Mouse (Mus musculus): Measurements from ENCODE around the gene Tle3.

Tle3 gene

GRCm38 (mm10) chr9:61358933-61359332 is 13.2 kb upstream of the Tle3 start:
- DNase-seq (ENCODE audit: low spot score in 2 of 2): no peak

DNA sequence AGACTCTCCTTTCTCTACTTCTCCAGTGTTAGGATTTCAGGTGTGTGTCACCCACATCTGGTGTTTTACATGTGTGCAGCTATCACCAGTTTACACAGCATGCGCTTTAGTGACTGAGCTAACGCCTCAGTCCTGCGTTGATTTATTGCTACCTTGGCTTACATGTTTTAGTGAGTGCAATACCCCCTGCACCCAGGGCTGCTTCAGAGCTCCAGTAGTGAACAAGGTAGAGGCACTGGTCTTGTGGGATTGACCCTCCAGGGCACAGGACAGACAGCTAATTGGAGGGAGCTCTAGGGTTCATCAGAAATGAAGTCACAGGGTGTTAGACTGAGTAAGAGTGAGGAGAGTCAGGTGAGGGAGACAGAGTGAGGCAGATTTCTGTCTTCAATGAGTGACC is 12.4 kb upstream of the Tle3 start:
- no peak for DNase-seq (ENCODE audit: low spot score in 2 of 2)

- DNase-seq (ENCODE audit: low spot score in 2 of 2): no peak
Measured at GRCm38 (mm10) chr9:61360163-61360562, 12.0 kb upstream of the Tle3 start.

DNA sequence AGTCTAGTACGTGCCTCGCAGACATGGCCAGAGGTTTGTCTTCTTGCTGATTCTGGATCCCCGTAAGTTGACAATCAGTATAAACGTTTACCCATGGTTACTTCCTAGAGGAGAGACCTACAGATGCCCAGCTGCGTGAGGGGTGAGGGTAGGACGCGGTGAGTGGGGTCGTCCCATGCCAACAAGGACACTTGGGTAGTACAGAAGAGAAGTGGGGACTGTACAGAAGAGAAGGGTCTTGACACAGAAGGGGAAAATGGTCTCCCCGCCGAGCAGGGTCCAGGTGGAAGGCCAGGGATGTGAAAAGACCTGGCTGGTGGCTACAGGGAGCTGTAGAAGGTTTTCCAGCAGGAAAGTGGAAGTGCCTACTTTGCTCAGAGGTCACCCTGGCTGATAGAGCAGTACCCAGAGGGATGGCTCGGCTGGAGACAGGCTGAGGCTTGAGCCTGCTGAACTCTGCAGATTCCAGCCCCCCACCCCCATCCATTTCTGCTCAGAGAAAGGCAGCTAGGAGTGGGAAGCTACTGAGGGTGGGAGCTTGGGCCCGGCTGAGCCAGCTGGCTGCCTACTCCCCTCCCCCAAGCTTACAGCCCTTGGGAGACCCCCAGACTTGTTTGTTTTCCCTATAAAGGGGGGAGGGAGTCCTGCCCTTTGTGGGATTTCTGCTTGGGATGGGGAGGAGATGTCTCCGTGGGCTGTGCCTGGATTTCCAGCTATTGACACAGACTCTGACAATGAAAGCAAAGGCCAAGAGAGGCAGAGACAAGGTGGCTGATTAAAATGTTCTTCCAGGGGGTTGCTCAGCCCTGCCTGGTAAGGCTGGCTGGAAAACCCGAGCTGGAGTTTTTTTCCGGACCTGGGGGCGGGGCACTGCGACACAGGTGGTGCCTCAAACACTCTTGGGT is 11.2 kb upstream of the Tle3 start:
- no peak for DNase-seq (ENCODE audit: low spot score in 2 of 2)

DNA sequence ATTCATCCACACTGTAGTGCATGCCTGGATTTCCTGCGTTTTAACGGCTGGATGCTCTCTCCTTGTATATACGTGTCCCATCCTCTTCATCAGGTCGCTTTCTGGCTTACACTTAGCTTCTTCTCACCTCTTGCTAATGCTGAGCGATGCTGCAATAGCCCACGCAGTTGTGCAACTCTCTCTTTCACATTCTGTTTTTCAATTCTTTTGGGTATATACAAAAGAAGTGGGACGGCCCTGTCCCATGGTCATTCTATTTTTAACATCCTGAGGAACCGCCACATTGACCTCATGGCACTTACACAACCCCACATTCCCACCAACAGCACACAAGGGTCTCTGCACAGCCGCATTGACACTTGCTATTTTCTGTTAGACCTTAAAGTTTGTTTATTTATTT is 9.0 kb upstream of the Tle3 start:
- DNase-seq (ENCODE audit: low spot score in 2 of 2): no peak

DNA sequence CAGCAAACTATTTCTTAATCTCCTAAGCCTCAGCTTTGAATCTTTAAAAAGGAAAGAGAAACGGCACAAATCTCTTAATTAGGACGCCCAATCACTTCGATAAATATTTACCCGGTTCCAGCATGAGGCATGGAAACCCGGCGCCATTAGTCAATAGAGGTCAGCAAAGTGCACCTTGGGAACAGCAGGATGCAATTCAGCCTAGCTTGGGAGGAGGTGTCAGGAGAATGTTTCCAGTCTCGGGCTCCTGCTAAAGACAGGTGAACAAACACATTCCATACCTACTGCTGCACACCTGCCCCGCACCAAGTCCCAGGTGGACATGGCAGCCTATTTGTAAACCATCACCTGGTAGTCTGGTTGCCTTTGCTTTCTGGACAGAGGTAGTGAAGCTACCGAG is 6.1 kb upstream of the Tle3 start:
- DNase-seq (ENCODE audit: low spot score in 2 of 2): no peak

DNA sequence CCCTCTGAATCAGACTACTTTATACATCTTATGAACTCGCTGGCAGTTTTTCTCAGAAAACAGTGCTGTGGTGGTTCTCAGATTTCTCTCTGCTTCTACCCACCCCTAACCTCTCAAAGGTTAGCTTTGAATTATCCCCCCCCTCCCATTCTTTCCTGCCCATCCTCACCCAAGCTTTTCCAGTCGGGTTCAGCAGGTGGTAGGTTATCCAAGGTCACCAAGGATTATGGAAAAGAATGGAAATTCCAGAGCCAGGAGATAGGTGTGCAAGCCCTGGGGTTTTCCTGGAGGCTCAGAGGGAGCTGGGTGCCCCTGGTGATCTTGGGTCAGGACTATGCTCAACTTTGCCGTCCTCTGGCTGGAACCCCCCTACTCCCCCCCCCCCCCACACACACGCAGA is 5.0 kb upstream of the Tle3 start:
- DNase-seq (ENCODE audit: low spot score in 2 of 2): no peak

- DNase-seq (ENCODE audit: low spot score in 2 of 2): no peak
Measured at GRCm38 (mm10) chr9:61367857-61368566, 4.2 kb upstream of the Tle3 start.

DNA sequence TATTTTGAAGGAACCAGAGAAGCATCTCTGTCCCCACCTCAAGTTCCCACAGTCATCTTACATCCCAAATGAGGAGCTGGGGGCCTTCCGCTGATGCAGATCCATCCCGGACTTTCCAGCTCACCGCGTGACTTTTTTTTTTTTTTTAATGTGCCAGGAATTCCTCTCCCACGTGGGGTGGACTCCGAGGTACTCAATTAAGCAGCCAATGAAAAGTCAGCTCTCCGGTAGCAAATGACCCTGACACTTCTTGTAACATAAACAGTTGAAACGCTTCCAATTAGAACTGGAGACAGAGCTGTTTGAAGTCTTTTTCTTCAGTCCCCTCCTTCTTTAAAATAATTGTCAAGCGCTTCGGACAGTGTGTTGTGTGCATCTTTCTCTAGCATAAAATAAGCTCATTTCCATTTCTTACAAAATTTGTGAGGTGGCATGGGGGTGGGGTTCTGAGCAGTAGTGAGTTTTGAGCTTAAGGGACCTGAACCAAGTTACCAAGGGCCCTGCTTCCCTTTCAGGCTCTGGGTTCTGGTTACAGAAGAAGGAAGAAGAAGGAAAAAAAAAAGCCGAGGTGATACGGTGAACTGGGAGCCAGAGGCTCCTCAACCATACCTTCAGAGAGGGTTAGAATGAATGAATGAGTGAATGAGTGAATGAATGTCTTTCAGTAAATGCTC is 3.5 kb upstream of the Tle3 start:
- no peak for DNase-seq (ENCODE audit: low spot score in 2 of 2)

GRCm38 (mm10) chr9:61369316-61370273 is 2.6 kb upstream of the Tle3 start:
- peak; percentile 42 to 51 for DNase-seq (ENCODE audit: low spot score in 2 of 2)

DNA sequence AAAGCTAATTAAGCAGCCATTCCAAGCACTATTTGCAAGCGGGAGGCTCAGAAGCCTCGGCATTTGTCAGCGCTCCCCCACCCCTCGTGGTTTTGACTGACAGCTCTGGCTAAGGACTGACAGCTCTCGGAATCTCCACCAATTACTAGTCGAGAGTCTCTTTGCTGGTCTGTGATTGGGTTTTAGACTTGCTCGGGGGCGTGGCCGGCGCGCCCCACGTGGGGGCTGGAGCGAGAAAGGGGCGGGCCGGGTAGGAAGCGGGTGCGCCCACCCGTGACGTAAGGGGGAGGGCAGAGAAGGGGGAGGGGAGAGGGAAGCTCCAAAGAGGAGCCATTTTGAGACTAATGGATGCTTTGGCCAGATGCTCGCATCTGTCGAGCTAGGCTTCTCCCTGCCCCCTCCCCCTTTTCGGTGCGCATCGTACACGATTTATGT is 1.7 kb upstream of the Tle3 start:
- peak; percentile 100 for DNase-seq (ENCODE audit: low spot score in 2 of 2)

DNA sequence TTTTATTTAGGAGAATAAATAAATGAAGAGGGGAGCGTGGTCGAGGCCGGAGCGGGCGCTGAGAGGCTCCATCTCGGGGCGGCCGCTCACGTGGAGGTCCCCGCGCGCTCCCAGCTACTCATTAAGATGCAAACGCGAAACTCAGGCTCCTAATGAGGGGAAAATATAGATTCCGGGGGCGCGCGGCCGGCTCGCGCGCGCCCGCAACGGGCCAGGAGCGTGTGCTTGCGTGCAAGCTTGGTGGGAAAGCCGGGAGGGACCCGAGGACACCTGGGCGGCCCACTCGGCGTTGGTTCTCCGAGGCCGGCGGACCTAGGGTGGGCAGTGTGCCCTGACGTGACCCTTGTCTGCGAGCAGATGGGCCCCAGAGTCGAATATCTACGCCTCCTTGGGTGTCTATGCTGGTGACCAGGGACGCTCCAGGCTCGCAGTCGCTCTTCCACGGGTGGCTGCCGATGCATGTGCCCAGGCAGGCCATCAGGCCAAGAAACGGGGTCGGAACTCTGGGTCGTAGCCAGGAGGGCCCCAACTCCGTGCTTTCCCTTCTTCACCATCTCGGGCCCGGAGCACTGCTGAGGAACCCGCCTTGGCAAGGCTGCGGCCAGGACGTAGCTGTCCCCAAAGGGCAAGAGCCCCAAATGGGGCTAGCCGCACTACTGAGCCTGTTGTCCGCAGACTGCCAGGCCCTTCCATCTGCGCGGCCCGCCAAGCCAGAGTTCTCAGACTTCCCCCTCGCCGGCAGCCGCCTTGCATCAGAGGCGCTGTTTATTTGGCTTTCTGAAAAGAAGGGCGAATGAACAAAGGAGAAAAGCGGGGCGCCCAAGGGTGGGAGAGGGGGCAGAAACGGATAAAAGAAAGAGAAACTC is 1.0 kb upstream of the Tle3 start:
- DNase-seq (ENCODE audit: low spot score in 2 of 2): peak; percentile 69 to 73

DNA sequence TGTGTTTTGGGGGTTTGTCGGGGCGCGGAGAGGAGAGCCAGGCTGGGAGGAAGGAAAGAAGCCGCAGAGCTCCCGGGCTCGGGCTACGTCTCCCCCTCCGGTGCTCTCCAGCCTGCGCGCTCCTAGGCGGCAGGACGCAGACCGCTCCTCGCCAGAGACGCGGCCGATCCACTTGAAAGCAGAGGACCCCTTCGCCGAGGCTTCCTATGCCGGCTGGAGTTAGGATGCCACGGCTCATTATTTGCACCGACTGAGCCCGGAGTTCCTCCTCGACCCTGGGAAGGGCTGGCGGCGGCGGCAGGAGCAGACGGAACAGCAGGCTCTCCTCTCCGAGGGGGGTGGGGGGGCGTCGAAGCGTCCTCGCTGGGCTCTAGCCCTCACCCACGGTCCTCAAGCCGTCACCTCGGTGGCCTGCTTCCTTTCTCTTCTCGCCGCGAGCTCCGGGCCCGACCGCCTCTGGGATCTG is 377 bp downstream of the Tle3 start:
- no peak for DNase-seq (ENCODE audit: low spot score in 2 of 2)

- DNase-seq (ENCODE audit: low spot score in 2 of 2): no peak
Measured at GRCm38 (mm10) chr9:61372976-61373633, 939 bp downstream of the Tle3 start.

- DNase-seq (ENCODE audit: low spot score in 2 of 2): no peak
Measured at GRCm38 (mm10) chr9:61373634-61373941, 1.4 kb downstream of the Tle3 start.

- no peak for DNase-seq (ENCODE audit: low spot score in 2 of 2)
Measured at GRCm38 (mm10) chr9:61373942-61374900, 2.1 kb downstream of the Tle3 start.

DNA sequence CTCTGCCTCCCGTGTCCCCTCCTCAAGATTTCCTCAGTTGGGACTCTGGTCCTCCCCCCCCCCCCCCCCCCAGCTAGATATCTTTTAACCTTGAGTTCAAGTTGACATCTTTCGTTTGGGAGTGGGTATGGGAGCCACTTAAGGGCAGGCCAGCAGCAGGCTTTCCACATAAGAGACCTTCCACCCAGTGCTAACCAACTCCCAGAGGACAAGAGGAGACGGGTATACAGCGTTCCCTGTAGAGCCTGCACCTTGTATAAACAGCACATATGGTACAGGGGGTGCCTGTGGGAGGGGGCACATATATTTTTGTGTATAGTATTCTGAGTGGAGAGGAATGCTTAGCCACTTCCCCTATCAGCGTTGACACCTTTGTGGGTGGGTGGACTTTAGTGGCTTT is 2.8 kb downstream of the Tle3 start:
- DNase-seq (ENCODE audit: low spot score in 2 of 2): no peak

DNA sequence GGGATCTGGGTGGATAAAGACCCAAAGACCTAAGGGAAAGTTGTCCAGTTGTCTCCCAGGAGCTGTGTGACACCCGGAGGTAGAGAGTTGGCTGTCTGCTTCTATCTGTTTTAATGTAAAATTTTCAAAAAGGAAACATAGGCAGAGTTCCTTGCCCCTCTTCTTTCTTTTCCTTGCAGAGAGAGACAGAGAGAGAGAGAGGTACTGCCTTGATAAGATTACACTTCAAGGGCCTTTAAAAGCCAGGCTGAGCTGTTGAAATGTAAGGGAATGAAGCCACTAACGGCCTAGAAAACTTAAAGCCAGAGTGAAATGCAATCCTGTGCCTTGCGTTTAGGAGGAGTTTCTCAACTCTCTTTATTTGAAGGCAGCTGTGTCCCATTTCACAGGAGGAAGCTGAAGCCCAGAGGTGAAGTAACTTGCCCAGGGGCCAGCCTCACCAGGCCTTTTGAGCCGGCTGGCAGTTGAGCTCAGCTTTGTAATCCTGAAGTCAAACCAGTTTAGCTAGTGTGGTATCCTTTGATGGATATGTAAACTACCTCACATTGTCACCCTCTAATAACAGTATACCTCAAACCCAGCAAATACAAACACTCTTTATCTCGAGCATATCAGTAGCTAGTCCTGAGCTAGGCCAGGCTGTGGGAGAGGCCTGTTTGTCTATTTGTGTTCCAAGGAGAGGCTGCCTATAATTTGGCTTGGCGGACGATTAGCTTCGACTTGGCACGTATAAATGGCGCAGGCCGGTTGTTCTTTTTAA is 3.8 kb downstream of the Tle3 start:
- no peak for DNase-seq (ENCODE audit: low spot score in 2 of 2)

All from frontal cortex, postnatal 14 days (tissue).